16 mouse cellular contexts compared by ENCODE assay signal in the genomic region with DNA sequence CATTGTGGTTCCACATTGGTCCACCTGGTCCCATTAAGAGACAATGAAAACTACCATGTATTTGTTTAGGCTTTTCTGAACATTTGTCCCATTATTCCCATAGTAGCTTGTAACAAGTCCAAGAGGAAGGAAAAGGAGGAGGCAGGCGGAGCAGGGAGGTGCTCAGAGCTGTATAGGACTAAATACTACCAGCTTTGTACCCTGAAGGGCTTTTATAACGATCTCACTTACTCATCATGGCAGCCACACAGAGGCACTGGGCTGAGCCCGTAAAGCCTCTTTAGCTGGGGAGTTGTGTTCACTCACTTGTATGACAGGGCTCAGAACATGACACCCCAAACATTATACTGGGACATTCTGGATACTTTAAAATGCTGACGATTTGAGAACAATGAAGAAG.
A peak's percentile ranks its signal among the peaks of the same experiment; 100 is the strongest.
DNase-seq lines count a peak whose midpoint lies in the region; ATAC-seq and TF ChIP-seq lines count a peak whose summit lies in the region.
"Had no signal": no experiment of that assay in that cellular context is flagged by ENCODE, and none has a peak within 500 bp of the region (broad histone marks: within the 10 kb centered on the region; RNA-seq: fewer than 3 reads in every experiment).

No protein-coding gene starts in this region.

- H3K9ac ChIP-seq in midbrain, postnatal 0 days (replicated peaks; ENCODE audit: low read length, poor library complexity, severe bottlenecking): no peak overlapping the region
- H3K9ac ChIP-seq in forebrain, embryonic 11.5 days (ENCODE audit: low read length): no peak overlapping the region
- no peak overlapping the region for H3K9ac ChIP-seq in hindbrain, embryonic 13.5 days
- no peak overlapping the region for H3K9ac ChIP-seq in neural tube, embryonic 14.5 days (replicated peaks; ENCODE audit: low read depth, low read length)
- H3K9ac ChIP-seq: liver, embryonic 15.5 days had no signal

- H3K27ac ChIP-seq in midbrain, embryonic 10.5 days (replicated peaks): 0 out of 2 replicates have a peak overlapping the region, but pooled peaks have one; percentile 1
- no peak overlapping the region for H3K27ac ChIP-seq in midbrain, postnatal 0 days (ENCODE audit: low read depth, low read length)
- no peak overlapping the region for H3K27ac ChIP-seq in forebrain, embryonic 11.5 days (ENCODE audit: low read depth, low read length)
- peak overlapping the region; percentile 82 for H3K27ac ChIP-seq in hindbrain, embryonic 13.5 days
- no peak overlapping the region for H3K27ac ChIP-seq in neural tube, embryonic 14.5 days (ENCODE audit: low read depth, low read length)
- H3K27ac ChIP-seq: heart, adult 2 months; liver, embryonic 15.5 days had no signal

- H3K4me1 ChIP-seq in midbrain, embryonic 10.5 days: peaks cover 28% of the 10 kb centered on the region
- no peaks in the 10 kb centered on the region; the same call in 1 of the 2 replicates for H3K4me1 ChIP-seq in midbrain, postnatal 0 days (ENCODE audit: insufficient read depth, low read length)
- peaks cover 12% of the 10 kb centered on the region for H3K4me1 ChIP-seq in forebrain, embryonic 11.5 days (replicated peaks; ENCODE audit: control insufficient read depth, insufficient read depth, low read length)
- H3K4me1 ChIP-seq in hindbrain, embryonic 13.5 days (replicated peaks): peaks cover 13% of the 10 kb centered on the region
- H3K4me1 ChIP-seq in neural tube, embryonic 14.5 days (ENCODE audit: control insufficient read depth, insufficient read depth, low read length): peaks cover 9% of the 10 kb centered on the region
- H3K4me1 ChIP-seq: liver, embryonic 15.5 days had no signal

- no peaks in the 10 kb centered on the region for H3K27me3 ChIP-seq in midbrain, embryonic 10.5 days (ENCODE audit: low read depth, poor library complexity, severe bottlenecking)
- no peaks in the 10 kb centered on the region for H3K27me3 ChIP-seq in midbrain, postnatal 0 days (ENCODE audit: insufficient read depth, low read length)
- H3K27me3 ChIP-seq in forebrain, embryonic 11.5 days (ENCODE audit: control insufficient read depth, insufficient read depth, low read length): no peaks in the 10 kb centered on the region
- H3K27me3 ChIP-seq in hindbrain, embryonic 13.5 days: no peaks in the 10 kb centered on the region
- H3K27me3 ChIP-seq in neural tube, embryonic 14.5 days (ENCODE audit: control insufficient read depth, insufficient read depth, low read length): no peaks in the 10 kb centered on the region
- H3K27me3 ChIP-seq: liver, embryonic 15.5 days had no signal

- H3K36me3 ChIP-seq in midbrain, embryonic 10.5 days: no peaks in the 10 kb centered on the region
- H3K36me3 ChIP-seq in midbrain, postnatal 0 days (ENCODE audit: insufficient read depth, low read length): no peaks in the 10 kb centered on the region
- H3K36me3 ChIP-seq in forebrain, embryonic 11.5 days (ENCODE audit: control insufficient read depth, insufficient read depth, low read length): no peaks in the 10 kb centered on the region
- no peaks in the 10 kb centered on the region for H3K36me3 ChIP-seq in hindbrain, embryonic 13.5 days
- no peaks in the 10 kb centered on the region for H3K36me3 ChIP-seq in neural tube, embryonic 14.5 days (ENCODE audit: control insufficient read depth, insufficient read depth, low read length)
- H3K36me3 ChIP-seq: liver, embryonic 15.5 days had no signal

- ATAC-seq in midbrain, postnatal 0 days (ENCODE audit: low FRiP score): no peak
- peak; percentile 44; the same call in 1 of the 2 replicates for ATAC-seq in forebrain, embryonic 11.5 days (replicated peaks; ENCODE audit: low FRiP score)
- ATAC-seq in hindbrain, embryonic 13.5 days (ENCODE audit: low FRiP score): peak; percentile 28; the same call in 1 of the 2 replicates
- ATAC-seq in neural tube, embryonic 14.5 days (ENCODE audit: low read depth): no peak
- ATAC-seq: activated CD4-positive, CD25-positive, alpha-beta regulatory T cell, adult 4 months; lung, postnatal 0 days had no signal

- H3K9me3 ChIP-seq in midbrain, embryonic 10.5 days (replicated peaks): no peaks in the 10 kb centered on the region
- H3K9me3 ChIP-seq in midbrain, postnatal 0 days (ENCODE audit: low read length): no peaks in the 10 kb centered on the region
- no peaks in the 10 kb centered on the region for H3K9me3 ChIP-seq in forebrain, embryonic 11.5 days (ENCODE audit: control insufficient read depth, low read length)
- no peaks in the 10 kb centered on the region for H3K9me3 ChIP-seq in hindbrain, embryonic 13.5 days
- no peaks in the 10 kb centered on the region for H3K9me3 ChIP-seq in neural tube, embryonic 14.5 days (ENCODE audit: control insufficient read depth, low read length)
- H3K9me3 ChIP-seq: liver, embryonic 15.5 days had no signal

- no peak overlapping the region for H3K4me2 ChIP-seq in midbrain, postnatal 0 days (ENCODE audit: low read depth, low read length, poor library complexity, severe bottlenecking)
- H3K4me2 ChIP-seq in forebrain, embryonic 11.5 days (ENCODE audit: low read depth, low read length, severe bottlenecking): no peak overlapping the region
- H3K4me2 ChIP-seq in hindbrain, embryonic 13.5 days: no peak overlapping the region
- peak overlapping the region; percentile 21; the same call in 1 of the 2 replicates for H3K4me2 ChIP-seq in neural tube, embryonic 14.5 days (ENCODE audit: low read depth, low read length)
- H3K4me2 ChIP-seq: liver, embryonic 15.5 days had no signal

- DNase-seq in midbrain, embryonic 10.5 days (ENCODE audit: low spot score): no peak
- no peak for DNase-seq in midbrain, postnatal 0 days (ENCODE audit: low spot score)
- no peak for DNase-seq in forebrain, embryonic 11.5 days (ENCODE audit: low spot score)
- no peak for DNase-seq in kidney, adult 9 months
- DNase-seq in layer of hippocampus, postnatal 25 days (ENCODE audit: extremely low spot score in 1 of 2, low spot score in 1 of 2): no peak
- DNase-seq: adrenal gland, postnatal 36 days; cerebellum, postnatal 10 days; heart, adult 2 months; kidney, adult 18-20 months; layer of hippocampus, adult 9-11 months; thymus, postnatal 36 days had no signal

- H3K4me3 ChIP-seq in midbrain, embryonic 10.5 days: no peak overlapping the region
- H3K4me3 ChIP-seq in midbrain, postnatal 0 days (ENCODE audit: low read depth, low read length): no peak overlapping the region
- H3K4me3 ChIP-seq in forebrain, embryonic 11.5 days (ENCODE audit: low read depth, low read length): no peak overlapping the region
- H3K4me3 ChIP-seq in hindbrain, embryonic 13.5 days: no peak overlapping the region
- H3K4me3 ChIP-seq in neural tube, embryonic 14.5 days (ENCODE audit: low read depth, low read length): no peak overlapping the region
- H3K4me3 ChIP-seq: heart, adult 2 months; liver, embryonic 15.5 days had no signal

- no peak for TF ChIP-seq CTCF in midbrain, postnatal 0 days (IDR thresholded peaks at IDR 0.05)

- WGBS in midbrain, embryonic 10.5 days: 81% methylated on average over 4 of the region's 4 CpGs
- 54% methylated on average over 4 of the region's 4 CpGs for WGBS in midbrain, postnatal 0 days
- WGBS in forebrain, embryonic 11.5 days: 55% methylated on average over 4 of the region's 4 CpGs
- WGBS in hindbrain, embryonic 13.5 days: 43% methylated on average over 4 of the region's 4 CpGs
- 31% methylated on average over 4 of the region's 4 CpGs for WGBS in neural tube, embryonic 14.5 days

Comparison
In these comparisons a context has a peak if more than half of its experiments do, and no peak if none do; other contexts are left out.
1. H3K27ac ChIP-seq: peak in midbrain, embryonic 10.5 days (single experiment) and hindbrain, embryonic 13.5 days (single experiment); none in midbrain, postnatal 0 days (single experiment), forebrain, embryonic 11.5 days (single experiment) and neural tube, embryonic 14.5 days (single experiment).
2. ATAC-seq: peak in forebrain, embryonic 11.5 days (single experiment) and hindbrain, embryonic 13.5 days (single experiment); none in midbrain, postnatal 0 days (single experiment) and neural tube, embryonic 14.5 days (single experiment).